Mouse (Mus musculus): ENCODE results near the gene Psmc6. TPM values are rescaled to one million over a fixed set of nuclear protein-coding genes. Genes with fewer than 3 reads are reported as not detected.

Gene Psmc6
- polyA plus RNA-seq, 1 experiment from 2014 or later: 139 TPM

GRCm38 (mm10) chr14:45321067-45321466, 8.5 kb upstream of the Psmc6 start:
- Histone ChIP-seq H3K9me3 (ENCODE audit: control insufficient read depth, low read length) (no peaks in the 10 kb centered on the region), H3K4me1 (ENCODE audit: control insufficient read depth in 2 of 2, insufficient read depth in 2 of 2, low read length in 2 of 2) (peaks cover 5 to 11% of the 10 kb centered on the region in 2 experiments), H3K4me2 (ENCODE audit: low read length) (no peak overlapping the region), H3K36me3 (ENCODE audit: control insufficient read depth, insufficient read depth, low read length) (no peaks in the 10 kb centered on the region), H3K4me3 (ENCODE audit: control insufficient read depth in 1 of 2, insufficient read depth in 1 of 2, low read depth in 1 of 2, low read length in 2 of 2) (no peak overlapping the region), H3K9ac (ENCODE audit: low read length) (no peak overlapping the region), H3K27ac (replicated peaks in 1 of 2; ENCODE audit: control insufficient read depth in 1 of 2, insufficient read depth in 1 of 2, low read depth in 2 of 2, low read length in 2 of 2) (no peak overlapping the region), H3K27me3 (ENCODE audit: control insufficient read depth, insufficient read depth, low read length) (no peaks in the 10 kb centered on the region)
- no peak for ATAC-seq (ENCODE audit: insufficient number of reproducible peaks, insufficient read depth, low FRiP score, low read depth)
- 73% methylated on average over 3 of the region's 3 CpGs for WGBS

DNA sequence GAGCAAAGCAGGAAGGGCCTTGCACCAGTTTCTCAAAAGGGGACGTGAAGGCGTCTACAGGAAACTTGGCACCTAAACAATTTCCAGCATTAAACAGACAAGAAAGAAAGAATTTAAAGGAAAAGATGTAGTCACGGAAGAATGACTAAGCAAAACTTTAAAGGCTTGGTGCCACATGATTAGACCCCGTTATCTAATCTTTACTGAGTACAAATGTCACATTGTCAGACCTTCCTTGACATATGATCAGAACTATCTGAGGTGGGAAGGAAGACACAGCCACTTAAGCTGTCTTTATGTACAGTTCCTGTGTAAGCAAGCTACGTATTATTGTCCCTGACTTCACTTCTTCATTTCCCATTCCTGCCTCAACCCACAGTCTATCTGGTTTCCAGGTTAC, 8.0 kb upstream of the Psmc6 start:
- Histone ChIP-seq H3K9ac (ENCODE audit: low read length) (no peak overlapping the region), H3K4me3 (ENCODE audit: control insufficient read depth in 1 of 2, insufficient read depth in 1 of 2, low read depth in 1 of 2, low read length in 2 of 2) (no peak overlapping the region), H3K36me3 (ENCODE audit: control insufficient read depth, insufficient read depth, low read length) (no peaks in the 10 kb centered on the region), H3K4me1 (ENCODE audit: control insufficient read depth in 2 of 2, insufficient read depth in 2 of 2, low read length in 2 of 2) (peaks cover 2 to 7% of the 10 kb centered on the region in 2 experiments; a peak in 1 of 4 replicates), H3K4me2 (ENCODE audit: low read length) (no peak overlapping the region), H3K27me3 (ENCODE audit: control insufficient read depth, insufficient read depth, low read length) (no peaks in the 10 kb centered on the region), H3K27ac (replicated peaks in 1 of 2; ENCODE audit: control insufficient read depth in 1 of 2, insufficient read depth in 1 of 2, low read depth in 2 of 2, low read length in 2 of 2) (no peak overlapping the region; a peak in 1 of 4 replicates), H3K9me3 (ENCODE audit: control insufficient read depth, low read length) (no peaks in the 10 kb centered on the region)
- 45% methylated on average over 5 of the region's 5 CpGs for WGBS
- no peak for ATAC-seq (ENCODE audit: insufficient number of reproducible peaks, insufficient read depth, low FRiP score, low read depth)

GRCm38 (mm10) chr14:45322450-45322849, 7.1 kb upstream of the Psmc6 start:
- H3K4me2 ChIP-seq (ENCODE audit: low read length): no peak overlapping the region
- no peaks in the 10 kb centered on the region for H3K9me3 ChIP-seq (ENCODE audit: control insufficient read depth, low read length)
- H3K27ac ChIP-seq (replicated peaks in 1 of 2; ENCODE audit: control insufficient read depth in 1 of 2, insufficient read depth in 1 of 2, low read depth in 2 of 2, low read length in 2 of 2): no peak overlapping the region
- no peaks in the 10 kb centered on the region for H3K36me3 ChIP-seq (ENCODE audit: control insufficient read depth, insufficient read depth, low read length)
- WGBS: 85% methylated on average over 2 of the region's 2 CpGs
- 0 out of 4 replicates have a peak, but pooled peaks cover 2 to 4% of the 10 kb centered on the region in 2 experiments for H3K4me1 ChIP-seq (ENCODE audit: control insufficient read depth in 2 of 2, insufficient read depth in 2 of 2, low read length in 2 of 2)
- ATAC-seq (ENCODE audit: insufficient number of reproducible peaks, insufficient read depth, low FRiP score, low read depth): no peak
- no peak overlapping the region for H3K9ac ChIP-seq (ENCODE audit: low read length)
- no peaks in the 10 kb centered on the region for H3K27me3 ChIP-seq (ENCODE audit: control insufficient read depth, insufficient read depth, low read length)
- no peak overlapping the region for H3K4me3 ChIP-seq (ENCODE audit: control insufficient read depth in 1 of 2, insufficient read depth in 1 of 2, low read depth in 1 of 2, low read length in 2 of 2)

GRCm38 (mm10) chr14:45323320-45323719, 6.3 kb upstream of the Psmc6 start:
- no peak overlapping the region for H3K9ac ChIP-seq (ENCODE audit: low read length)
- no peaks in the 10 kb centered on the region for H3K9me3 ChIP-seq (ENCODE audit: control insufficient read depth, low read length)
- no peaks in the 10 kb centered on the region for H3K27me3 ChIP-seq (ENCODE audit: control insufficient read depth, insufficient read depth, low read length)
- 82% methylated on average over 3 of the region's 3 CpGs for WGBS
- no peak for ATAC-seq (ENCODE audit: insufficient number of reproducible peaks, insufficient read depth, low FRiP score, low read depth)
- H3K36me3 ChIP-seq (ENCODE audit: control insufficient read depth, insufficient read depth, low read length): no peaks in the 10 kb centered on the region
- no peak overlapping the region for H3K27ac ChIP-seq (replicated peaks in 1 of 2; ENCODE audit: control insufficient read depth in 1 of 2, insufficient read depth in 1 of 2, low read depth in 2 of 2, low read length in 2 of 2)
- no peak overlapping the region for H3K4me2 ChIP-seq (ENCODE audit: low read length)
- H3K4me3 ChIP-seq (ENCODE audit: control insufficient read depth in 1 of 2, insufficient read depth in 1 of 2, low read depth in 1 of 2, low read length in 2 of 2): no peak overlapping the region
- H3K4me1 ChIP-seq (ENCODE audit: control insufficient read depth in 2 of 2, insufficient read depth in 2 of 2, low read length in 2 of 2): 0 out of 4 replicates have a peak, but pooled peaks cover 2 to 4% of the 10 kb centered on the region in 2 experiments

- no peak for ATAC-seq (ENCODE audit: insufficient number of reproducible peaks, insufficient read depth, low FRiP score, low read depth)
- no peaks in the 10 kb centered on the region for H3K4me1 ChIP-seq (ENCODE audit: control insufficient read depth in 2 of 2, insufficient read depth in 2 of 2, low read length in 2 of 2)
- no peaks in the 10 kb centered on the region for H3K36me3 ChIP-seq (ENCODE audit: control insufficient read depth, insufficient read depth, low read length)
- no peak overlapping the region for H3K4me2 ChIP-seq (ENCODE audit: low read length)
- H3K4me3 ChIP-seq (ENCODE audit: control insufficient read depth in 1 of 2, insufficient read depth in 1 of 2, low read depth in 1 of 2, low read length in 2 of 2): no peak overlapping the region
- no peaks in the 10 kb centered on the region for H3K9me3 ChIP-seq (ENCODE audit: control insufficient read depth, low read length)
- H3K9ac ChIP-seq (ENCODE audit: low read length): no peak overlapping the region
- no peaks in the 10 kb centered on the region for H3K27me3 ChIP-seq (ENCODE audit: control insufficient read depth, insufficient read depth, low read length)
- no peak overlapping the region for H3K27ac ChIP-seq (replicated peaks in 1 of 2; ENCODE audit: control insufficient read depth in 1 of 2, insufficient read depth in 1 of 2, low read depth in 2 of 2, low read length in 2 of 2)
Measured at GRCm38 (mm10) chr14:45325471-45325870, 4.1 kb upstream of the Psmc6 start.

GRCm38 (mm10) chr14:45328072-45328713, 1.4 kb upstream of the Psmc6 start:
- Histone ChIP-seq H3K27me3 (ENCODE audit: control insufficient read depth, insufficient read depth, low read length) (no peaks in the 10 kb centered on the region), H3K27ac (replicated peaks in 1 of 2; ENCODE audit: control insufficient read depth in 1 of 2, insufficient read depth in 1 of 2, low read depth in 2 of 2, low read length in 2 of 2) (no peak overlapping the region), H3K36me3 (ENCODE audit: control insufficient read depth, insufficient read depth, low read length) (peaks cover 21% of the 10 kb centered on the region), H3K4me3 (ENCODE audit: control insufficient read depth in 1 of 2, insufficient read depth in 1 of 2, low read depth in 1 of 2, low read length in 2 of 2) (no peak overlapping the region), H3K4me1 (ENCODE audit: control insufficient read depth in 2 of 2, insufficient read depth in 2 of 2, low read length in 2 of 2) (peaks cover 0 to 5% of the 10 kb centered on the region in 2 experiments; a peak in 2 of 4 replicates), H3K4me2 (ENCODE audit: low read length) (no peak overlapping the region), H3K9ac (ENCODE audit: low read length) (no peak overlapping the region), H3K9me3 (ENCODE audit: control insufficient read depth, low read length) (no peaks in the 10 kb centered on the region)
- no peak for ATAC-seq (ENCODE audit: insufficient number of reproducible peaks, insufficient read depth, low FRiP score, low read depth)
- 86% methylated on average over 4 of the region's 4 CpGs for WGBS

- Histone ChIP-seq H3K27ac (replicated peaks in 1 of 2; ENCODE audit: control insufficient read depth in 1 of 2, insufficient read depth in 1 of 2, low read depth in 2 of 2, low read length in 2 of 2) (0 out of 4 replicates have a peak overlapping the region, but pooled peaks of 1 of the 2 experiments have one; percentile 24), H3K4me1 (ENCODE audit: control insufficient read depth in 2 of 2, insufficient read depth in 2 of 2, low read length in 2 of 2) (peaks cover 0 to 5% of the 10 kb centered on the region in 2 experiments; a peak in 2 of 4 replicates), H3K27me3 (ENCODE audit: control insufficient read depth, insufficient read depth, low read length) (no peaks in the 10 kb centered on the region), H3K4me3 (ENCODE audit: control insufficient read depth in 1 of 2, insufficient read depth in 1 of 2, low read depth in 1 of 2, low read length in 2 of 2) (peak overlapping the region; percentile 25 to 77; a peak in 3 of 4 replicates), H3K9ac (ENCODE audit: low read length) (peak overlapping the region; percentile 58; the same call in 1 of the 2 replicates), H3K36me3 (ENCODE audit: control insufficient read depth, insufficient read depth, low read length) (peaks cover 28% of the 10 kb centered on the region), H3K9me3 (ENCODE audit: control insufficient read depth, low read length) (no peaks in the 10 kb centered on the region), H3K4me2 (ENCODE audit: low read length) (peak overlapping the region; percentile 67)
- ATAC-seq (ENCODE audit: insufficient number of reproducible peaks, insufficient read depth, low FRiP score, low read depth): no peak
- 13% methylated on average over 8 of the region's 8 CpGs for WGBS
Measured at GRCm38 (mm10) chr14:45329018-45329588, 485 bp upstream of the Psmc6 start.

Data from heart, embryonic 14.5 days (tissue).